Mouse (Mus musculus) liver, postnatal 0 days (tissue): Measurements from ENCODE around the gene Gm5089. TPM values are rescaled to one million over a fixed set of nuclear protein-coding genes. Genes with fewer than 3 reads are reported as not detected.

Experiments
- ATAC-seq: fragments of 200-750 bp; cut with Nextera tagmentation; 2 replicates; pipeline ENCODE4 v1.8.0; 2017; ENCODE audit warnings: mild to moderate bottlenecking, moderate library complexity
- DNase-seq: peaks from one replicate; pipeline ENCODE4 v3.0.0-alpha.2; 2016
- H3K27ac ChIP-seq: fragments of 300-500 bp; sonication (generic); 2 replicates; pipeline ENCODE4 v1.5.1; 2014; ENCODE audit warnings: antibody characterized with exemption, moderate library complexity, mild to moderate bottlenecking, low read depth
- H3K27me3 ChIP-seq: fragments of 300-500 bp; sonication (generic); 2 replicates; pipeline ENCODE4 v1.6.1; 2014; ENCODE audit warnings: low read length, control low read depth, mixed read lengths; ENCODE audit not compliant: insufficient read depth
- H3K36me3 ChIP-seq: fragments of 300-500 bp; sonication (generic); replicated peaks from 2 replicates; pipeline ENCODE4 v1.6.1; 2014; ENCODE audit warnings: mild to moderate bottlenecking, control low read depth, low read length, moderate library complexity, mixed read lengths; ENCODE audit not compliant: insufficient read depth
- H3K4me1 ChIP-seq: fragments of 300-500 bp; sonication (generic); 2 replicates; pipeline ENCODE4 v1.6.1; 2014; ENCODE audit warnings: antibody characterized with exemption, mild to moderate bottlenecking, control low read depth; ENCODE audit not compliant: insufficient read depth
- H3K4me2 ChIP-seq: fragments of 300-500 bp; sonication (generic); 2 replicates; pipeline ENCODE4 v1.6.1; 2014; ENCODE audit warnings: low read depth, mild to moderate bottlenecking, low read length, moderate library complexity, mixed read lengths
- H3K4me3 ChIP-seq: fragments of 300-500 bp; sonication (generic); 2 replicates; pipeline ENCODE4 v1.5.1; 2014; ENCODE audit warnings: low read depth, low read length
- H3K9ac ChIP-seq: fragments of 300-500 bp; sonication (generic); replicated peaks from 2 replicates; pipeline ENCODE4 v1.6.1; 2014; ENCODE audit warnings: mild to moderate bottlenecking, moderate library complexity
- H3K9me3 ChIP-seq: fragments of 300-500 bp; sonication (generic); 2 replicates; pipeline ENCODE4 v1.6.1; 2016; ENCODE audit warnings: mild to moderate bottlenecking, control low read depth, low read length, mixed read lengths
- CTCF ChIP-seq: sonication (generic); IDR thresholded peaks from 2 replicates; pipeline ENCODE4 v1.5.1; 2016; ENCODE audit warnings: antibody characterized with exemption, low read depth
- EP300 ChIP-seq: IDR thresholded peaks from 2 replicates; pipeline ENCODE4 v1.6.1; 2016; ENCODE audit warnings: antibody characterized with exemption, low read depth, mild to moderate bottlenecking
- WGBS: fragments of 180-500 bp; shearing (Covaris S2); extraction: QIAGEN DNeasy Blood & Tissue Kit; methylation state at CpG from one replicate; pipeline ENCODE4 v1.1.7; 2014; ENCODE audit not compliant: insufficient replicate concordance; 5-methylcytosine and 5-hydroxymethylcytosine counted together
- polyA plus RNA-seq: library from polyadenylated mRNA; unstranded; fragments of >200 nt; fragmentation: Nextera tagmentation; extraction: Ambion mirVana; gene quantifications from 2 replicates; pipeline ENCODE4 v1.2.1, GENCODE M21; 2015

Gene Gm5089
- polyA plus RNA-seq, 1 experiment from 2014 or later, result not detected

DNA sequence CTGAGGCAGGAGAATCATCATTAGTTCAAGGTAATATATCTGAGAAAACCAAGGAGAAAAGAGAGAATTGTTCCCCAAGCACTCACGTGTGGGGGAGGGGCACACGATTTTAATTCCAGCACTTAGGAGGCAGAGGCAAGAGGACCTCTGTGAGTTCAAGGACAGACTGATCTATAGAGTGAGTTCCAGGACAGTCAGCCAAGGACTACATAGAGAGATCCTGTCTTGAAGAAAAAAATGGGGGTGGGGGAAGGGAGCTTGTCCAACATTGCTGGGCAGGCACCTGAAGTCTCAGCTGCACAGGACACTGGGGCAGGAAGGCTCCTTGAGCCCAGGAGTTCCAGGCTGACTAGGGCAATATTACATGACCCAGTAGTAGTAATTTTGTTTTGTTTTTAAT is 36.1 kb downstream of the Gm5089 start:
- no peak overlapping the region for H3K27ac ChIP-seq
- H3K9me3 ChIP-seq, result no peaks in the 10 kb centered on the region

DNA sequence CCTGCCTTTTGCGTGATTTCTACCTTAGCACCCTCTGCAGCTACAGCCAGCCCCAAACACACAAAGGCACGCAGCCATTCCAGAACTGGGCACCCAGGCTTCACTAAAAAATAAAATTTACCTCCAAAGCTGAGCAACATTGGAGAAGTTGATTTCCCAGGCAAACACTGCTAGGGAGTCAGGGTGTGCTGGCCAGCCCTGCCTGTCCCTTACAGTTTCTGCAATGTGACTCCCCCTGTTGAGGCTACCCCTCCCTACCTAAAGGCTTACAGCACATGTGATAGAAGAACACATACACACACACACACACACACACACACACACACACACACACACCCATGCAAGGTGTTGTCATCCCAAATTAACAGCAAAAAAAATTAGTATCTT is 37.4 kb downstream of the Gm5089 start:
- no peak for TF ChIP-seq CTCF
- TF ChIP-seq EP300, result no peak
- Histone ChIP-seq H3K36me3 (no peaks in the 10 kb centered on the region), H3K9ac (no peak overlapping the region), H3K4me1 (no peaks in the 10 kb centered on the region), H3K4me2 (no peak overlapping the region), H3K27me3 (peaks cover 5% of the 10 kb centered on the region), H3K9me3 (no peaks in the 10 kb centered on the region), H3K27ac (no peak overlapping the region), H3K4me3 (no peak overlapping the region)
- DNase-seq (no peak), ATAC-seq (no peak)
- WGBS, result 68% methylated on average over 2 of the region's 2 CpGs

More for the DNA sequence above, 36.1 kb downstream of the Gm5089 start:
- no peaks in the 10 kb centered on the region for H3K36me3 ChIP-seq
- no peaks in the 10 kb centered on the region for H3K4me1 ChIP-seq
- H3K4me3 ChIP-seq, result no peak overlapping the region
- H3K27me3 ChIP-seq, result no peaks in the 10 kb centered on the region
- ATAC-seq (no peak), DNase-seq (no peak)
- H3K4me2 ChIP-seq, result no peak overlapping the region
- TF ChIP-seq EP300 (no peak), CTCF (no peak)
- 83% methylated on average over 2 of the region's 2 CpGs for WGBS
- no peak overlapping the region for H3K9ac ChIP-seq

DNA sequence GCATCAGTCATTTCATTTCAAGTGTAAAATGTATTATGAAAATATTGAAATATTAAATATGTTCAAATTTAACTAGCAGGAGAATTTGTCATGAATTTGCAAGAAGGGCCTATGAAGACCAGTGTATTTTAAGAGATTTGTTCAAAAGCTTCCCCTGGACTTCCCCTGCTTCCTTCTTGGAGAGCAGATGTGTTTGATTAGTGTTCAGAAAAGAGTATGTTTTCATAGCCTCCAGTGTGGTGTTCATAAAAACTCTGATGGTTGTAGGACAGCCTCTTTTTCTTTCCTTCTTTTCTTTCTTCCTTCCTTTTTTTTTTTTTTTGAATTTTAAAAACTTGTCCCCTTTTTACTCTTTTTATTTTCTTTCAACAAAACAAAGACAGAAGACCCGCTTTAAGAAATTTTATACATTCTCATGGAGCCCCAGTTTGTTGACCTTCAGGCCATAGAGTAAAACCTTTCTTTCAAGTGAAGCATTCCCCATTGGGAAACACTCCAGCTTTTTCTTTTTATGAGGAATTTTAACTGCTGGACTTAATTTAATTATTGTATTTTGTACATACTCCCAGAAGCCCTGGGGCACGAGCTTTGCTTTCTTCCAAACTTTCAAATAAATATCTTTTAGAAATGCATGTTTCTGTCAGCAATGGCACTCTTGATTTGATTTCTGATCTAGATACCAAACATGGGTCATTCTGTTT is 37.9 kb downstream of the Gm5089 start:
- WGBS, result 71% methylated on average over 2 of the region's 2 CpGs

GRCm38 (mm10) chr14:122406541-122407219 is 44.2 kb downstream of the Gm5089 start:
- H3K9ac ChIP-seq, result no peak overlapping the region; the same call in 1 of the 2 replicates
- H3K27ac ChIP-seq, result no peak overlapping the region
- no peak for ATAC-seq
- no peaks in the 10 kb centered on the region for H3K9me3 ChIP-seq
- DNase-seq, result peak; percentile 16
- H3K36me3 ChIP-seq, result no peaks in the 10 kb centered on the region
- peaks cover 8% of the 10 kb centered on the region for H3K4me1 ChIP-seq
- 2% methylated on average over 58 of the region's 58 CpGs for WGBS
- TF ChIP-seq CTCF (no peak), EP300 (no peak)
- H3K4me3 ChIP-seq, result peak overlapping the region; percentile 35
- H3K27me3 ChIP-seq, result peaks cover 37% of the 10 kb centered on the region
- peak overlapping the region; percentile 65 for H3K4me2 ChIP-seq

More for the DNA sequence above, 37.9 kb downstream of the Gm5089 start:
- H3K4me1 ChIP-seq, result no peaks in the 10 kb centered on the region
- peaks cover 10% of the 10 kb centered on the region for H3K27me3 ChIP-seq
- DNase-seq (no peak), ATAC-seq (no peak)
- no peak overlapping the region for H3K4me3 ChIP-seq
- H3K9ac ChIP-seq, result no peak overlapping the region
- H3K36me3 ChIP-seq, result no peaks in the 10 kb centered on the region
- no peaks in the 10 kb centered on the region for H3K9me3 ChIP-seq
- TF ChIP-seq EP300 (no peak), CTCF (no peak)
- H3K4me2 ChIP-seq, result no peak overlapping the region
- H3K27ac ChIP-seq, result no peak overlapping the region

- WGBS, result 3% methylated on average over 18 of the region's 18 CpGs
- peak overlapping the region; percentile 35 for H3K4me3 ChIP-seq
- no peaks in the 10 kb centered on the region for H3K36me3 ChIP-seq
- no peak for DNase-seq
- H3K27me3 ChIP-seq, result peaks cover 37% of the 10 kb centered on the region
- no peak overlapping the region for H3K9ac ChIP-seq
- H3K4me2 ChIP-seq, result peak overlapping the region; percentile 65
- no peaks in the 10 kb centered on the region for H3K9me3 ChIP-seq
- no peak for ATAC-seq
- H3K4me1 ChIP-seq, result peaks cover 8% of the 10 kb centered on the region
- H3K27ac ChIP-seq, result no peak overlapping the region
- no peak for TF ChIP-seq EP300
- no peak for TF ChIP-seq CTCF
Measured at GRCm38 (mm10) chr14:122405897-122406540, 44.9 kb downstream of the Gm5089 start.

DNA sequence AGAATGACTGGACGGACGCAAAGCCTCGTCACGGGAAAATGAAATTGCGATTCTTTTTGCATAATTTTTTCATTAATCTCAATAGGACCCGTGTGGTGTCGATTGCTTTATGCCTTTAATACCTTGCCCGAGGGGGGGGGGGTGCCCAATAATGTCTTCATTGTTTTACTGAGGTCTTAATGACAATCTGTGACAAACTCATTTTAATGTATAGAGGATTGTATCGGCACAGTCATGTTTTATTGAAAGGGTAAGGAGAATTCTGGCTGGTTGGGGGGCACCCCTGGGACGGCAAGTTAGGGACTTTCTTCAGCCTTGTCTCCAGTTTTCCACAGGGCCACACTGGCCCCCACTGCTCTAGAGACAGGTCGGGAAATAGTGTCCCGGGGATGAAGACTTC is 45.7 kb downstream of the Gm5089 start:
- H3K27me3 ChIP-seq, result peaks cover 37% of the 10 kb centered on the region
- WGBS, result 63% methylated on average over 12 of the region's 12 CpGs

More for the DNA sequence above, 45.7 kb downstream of the Gm5089 start:
- Histone ChIP-seq H3K4me3 (no peak overlapping the region), H3K4me2 (no peak overlapping the region), H3K9me3 (no peaks in the 10 kb centered on the region), H3K27ac (no peak overlapping the region), H3K9ac (no peak overlapping the region), H3K4me1 (peaks cover 8% of the 10 kb centered on the region), H3K36me3 (no peaks in the 10 kb centered on the region)
- DNase-seq, result no peak
- ATAC-seq, result no peak
- no peak for TF ChIP-seq EP300
- TF ChIP-seq CTCF, result no peak
